Mouse (Mus musculus): ENCODE measurements around the gene Rnf40.

DNA sequence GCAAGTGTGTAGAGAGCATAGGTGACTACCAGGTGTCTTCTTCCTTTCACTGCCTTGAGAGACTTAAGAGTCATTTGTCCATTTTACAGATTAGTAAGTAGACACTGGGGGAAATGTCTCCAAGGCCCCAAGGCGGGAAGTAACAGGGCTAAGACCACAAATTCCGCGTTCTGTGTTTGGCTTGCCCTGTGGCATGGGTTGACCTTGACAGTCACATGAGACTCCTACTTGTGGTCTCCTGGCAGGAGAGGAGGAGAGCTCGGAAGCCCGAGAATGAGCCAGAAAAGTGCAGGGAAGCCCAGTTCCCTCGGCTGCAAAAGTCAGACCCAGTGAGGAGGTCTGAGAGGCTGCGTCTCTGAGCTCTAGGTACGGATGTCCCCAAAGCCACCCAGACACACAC is 24.9 kb downstream of the Rnf40 start:
- no peak for TF ChIP-seq CTCF (IDR thresholded peaks at IDR 0.05; ENCODE audit: insufficient read depth, low read depth, low read length)
- TF ChIP-seq POLR2A (IDR thresholded peaks at IDR 0.05; ENCODE audit: insufficient read depth, low read depth, low read length) = no peak

All from olfactory bulb, adult 2 months (tissue).